Mouse (Mus musculus) thymus, adult 2 months (tissue): ENCODE measurements at regions not wholly inside any gene's neighbourhood (a gene's known extent, or its start where the extent isn't known, plus 50 kb on each side); places are given as distances from the start of the nearest gene placed in this dataset.

Experiments used
- CTCF ChIP-seq: fragments of 200-500 bp; IDR thresholded peaks from 2 replicates; pipeline ENCODE4 v1.5.1; 2012; ENCODE audit warnings: mild to moderate bottlenecking, control low read depth, low read length, moderate library complexity, borderline replicate concordance; ENCODE audit not compliant: control insufficient read depth, poor library complexity, insufficient read depth; ENCODE audit errors: extremely low read depth
- POLR2A ChIP-seq: fragments of 200-500 bp; IDR thresholded peaks from 2 replicates; pipeline ENCODE4 v1.6.1; 2012; ENCODE audit warnings: mild to moderate bottlenecking, low read length, control low read depth, moderate library complexity; ENCODE audit not compliant: control insufficient read depth, poor library complexity, insufficient read depth; ENCODE audit errors: extremely low read depth

GRCm38 (mm10) chr10:117994768-117995167 lies 146.8 kb upstream of the Mdm1 start:
- TF ChIP-seq POLR2A, result no peak
- no peak for TF ChIP-seq CTCF
